Mouse (Mus musculus) lung, postnatal 0 days (tissue): ENCODE data around the gene Skp2. TPM values are rescaled to one million over a fixed set of nuclear protein-coding genes. Genes with fewer than 3 reads are reported as not detected.

Experiments used
- ATAC-seq: fragments of 200-750 bp; cut with Nextera tagmentation; 2 replicates; pipeline ENCODE4 v1.8.0; 2017; ENCODE audit warnings: moderate library complexity
- DNase-seq: peaks from one replicate; pipeline ENCODE4 v3.0.0-alpha.2; 2016; ENCODE audit warnings: low spot score
- H3K27ac ChIP-seq: fragments of 300-500 bp; sonication (generic); 2 replicates; pipeline ENCODE4 v1.5.1; 2014; ENCODE audit warnings: antibody characterized with exemption, mild to moderate bottlenecking, low read length, mixed read lengths
- H3K27me3 ChIP-seq: fragments of 300-500 bp; sonication (generic); replicated peaks from 2 replicates; pipeline ENCODE4 v1.6.1; 2014; ENCODE audit warnings: low read length, mixed read lengths; ENCODE audit not compliant: insufficient read depth
- H3K36me3 ChIP-seq: fragments of 300-500 bp; sonication (generic); 2 replicates; pipeline ENCODE4 v1.6.1; 2014; ENCODE audit warnings: low read length, mixed read lengths; ENCODE audit not compliant: insufficient read depth
- H3K4me1 ChIP-seq: fragments of 300-500 bp; sonication (generic); 2 replicates; pipeline ENCODE4 v1.6.1; 2014; ENCODE audit warnings: antibody characterized with exemption, low read depth, low read length, mixed read lengths; ENCODE audit not compliant: insufficient read depth
- H3K4me2 ChIP-seq: fragments of 300-500 bp; sonication (generic); replicated peaks from 2 replicates; pipeline ENCODE4 v1.6.1; 2014; ENCODE audit warnings: low read depth, mild to moderate bottlenecking, low read length, moderate library complexity, mixed read lengths
- H3K4me3 ChIP-seq: fragments of 300-500 bp; sonication (generic); 2 replicates; pipeline ENCODE4 v1.5.1; 2014; ENCODE audit warnings: low read depth, low read length
- H3K9ac ChIP-seq: fragments of 300-500 bp; sonication (generic); replicated peaks from 2 replicates; pipeline ENCODE4 v1.6.1; 2014; ENCODE audit warnings: low read depth, mild to moderate bottlenecking
- H3K9me3 ChIP-seq: fragments of 300-500 bp; sonication (generic); 2 replicates; pipeline ENCODE4 v1.6.1; 2016; ENCODE audit warnings: low read length, mixed read lengths
- CTCF ChIP-seq: IDR thresholded peaks from 2 replicates; pipeline ENCODE4 v1.5.1; 2016; ENCODE audit warnings: antibody characterized with exemption, mild to moderate bottlenecking
- EP300 ChIP-seq: IDR thresholded peaks from 2 replicates; pipeline ENCODE4 v1.6.1; 2016; ENCODE audit warnings: antibody characterized with exemption, mild to moderate bottlenecking, control low read depth
- WGBS: fragments of 180-500 bp; shearing (Covaris S2); extraction: QIAGEN DNeasy Blood & Tissue Kit; methylation state at CpG from one replicate; pipeline ENCODE4 v1.1.7; 2014; 5-methylcytosine and 5-hydroxymethylcytosine counted together
- polyA plus RNA-seq: library from polyadenylated mRNA; unstranded; fragments of >200 nt; fragmentation: Nextera tagmentation; extraction: Ambion mirVana; gene quantifications from 2 replicates; pipeline ENCODE4 v1.2.1, GENCODE M21; 2015

Skp2 gene
- polyA plus RNA-seq, 1 experiment from 2014 or later, result 5.0 TPM

DNA sequence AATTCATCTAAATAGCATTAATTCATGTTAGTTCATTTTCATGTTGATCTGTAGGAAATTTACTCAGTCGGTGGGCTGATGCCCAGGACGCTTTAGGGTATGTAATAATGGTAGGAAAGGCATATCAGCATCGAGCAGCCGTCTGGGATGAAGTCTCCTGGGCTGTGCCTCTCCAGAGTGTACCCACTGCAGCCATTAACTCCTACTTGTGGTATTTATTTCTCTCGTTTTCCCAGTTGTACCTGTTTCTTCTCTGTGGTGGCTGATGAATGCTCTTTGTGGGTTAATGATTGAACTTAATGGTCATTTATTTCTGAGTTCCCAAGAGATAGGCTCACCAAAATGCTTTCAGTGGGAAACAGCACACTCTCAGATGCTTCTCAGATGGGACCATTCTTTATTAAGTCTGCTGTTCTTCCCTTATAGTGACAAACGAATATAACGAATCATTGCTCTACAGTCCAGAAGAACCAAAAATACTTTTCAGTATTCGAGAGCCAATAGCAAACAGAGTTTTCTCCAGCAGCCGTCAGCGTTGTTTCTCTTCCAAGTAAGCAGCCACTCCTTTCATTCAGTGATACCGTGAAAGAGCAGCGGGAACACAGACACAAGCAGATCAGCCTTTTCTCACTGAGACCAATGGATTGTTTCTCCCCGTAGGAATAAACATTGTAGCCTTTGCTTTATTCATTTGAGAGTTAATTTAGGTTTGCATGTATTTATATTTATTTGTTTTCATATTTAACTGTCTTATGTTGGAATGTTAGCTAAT is 48.7 kb downstream of the Skp2 start:
- peaks cover 14% of the 10 kb centered on the region; the same call in 1 of the 2 replicates for H3K36me3 ChIP-seq
- TF ChIP-seq CTCF, result no peak
- no peak for TF ChIP-seq EP300
- no peak overlapping the region for H3K4me3 ChIP-seq
- no peak overlapping the region for H3K4me2 ChIP-seq
- H3K27me3 ChIP-seq, result no peaks in the 10 kb centered on the region
- H3K9me3 ChIP-seq, result no peaks in the 10 kb centered on the region
- ATAC-seq (no peak), DNase-seq (no peak)
- WGBS, result 72% methylated on average over 13 of the region's 13 CpGs
- H3K9ac ChIP-seq, result no peak overlapping the region
- H3K27ac ChIP-seq, result no peak overlapping the region
- no peaks in the 10 kb centered on the region for H3K4me1 ChIP-seq

- Histone ChIP-seq H3K36me3 (peaks cover 4% of the 10 kb centered on the region; the same call in 1 of the 2 replicates), H3K4me2 (no peak overlapping the region), H3K4me3 (no peak overlapping the region), H3K27me3 (no peaks in the 10 kb centered on the region), H3K9me3 (no peaks in the 10 kb centered on the region), H3K4me1 (no peaks in the 10 kb centered on the region), H3K9ac (no peak overlapping the region), H3K27ac (no peak overlapping the region)
- DNase-seq (no peak), ATAC-seq (no peak)
- WGBS, result 95% methylated on average over 10 of the region's 10 CpGs
- TF ChIP-seq CTCF (no peak), EP300 (no peak)
Measured at GRCm38 (mm10) chr15:9100446-9101077, 54.7 kb downstream of the Skp2 start.

- Histone ChIP-seq H3K27ac (no peak overlapping the region), H3K27me3 (no peaks in the 10 kb centered on the region), H3K36me3 (no peaks in the 10 kb centered on the region), H3K9ac (no peak overlapping the region), H3K4me1 (0 out of 2 replicates have a peak, but pooled peaks cover 7% of the 10 kb centered on the region), H3K9me3 (no peaks in the 10 kb centered on the region), H3K4me3 (no peak overlapping the region), H3K4me2 (no peak overlapping the region)
- TF ChIP-seq EP300, result no peak
- no peak for ATAC-seq
- no peak for DNase-seq
- 88% methylated on average over 4 of the region's 4 CpGs for WGBS
Measured at GRCm38 (mm10) chr15:9096865-9097264, 58.4 kb downstream of the Skp2 start.

GRCm38 (mm10) chr15:9094366-9094750 is 60.9 kb downstream of the Skp2 start:
- Histone ChIP-seq H3K9ac (no peak overlapping the region), H3K9me3 (no peaks in the 10 kb centered on the region), H3K27me3 (no peaks in the 10 kb centered on the region), H3K4me1 (0 out of 2 replicates have a peak, but pooled peaks cover 7% of the 10 kb centered on the region), H3K36me3 (no peaks in the 10 kb centered on the region), H3K4me2 (peak overlapping the region; percentile 35), H3K4me3 (no peak overlapping the region), H3K27ac (no peak overlapping the region)
- TF ChIP-seq EP300, result 0 out of 2 replicates have a peak, but pooled peaks have one; percentile 9
- TF ChIP-seq CTCF, result no peak
- ATAC-seq (peak; percentile 91), DNase-seq (peak; percentile 82)
- 8% methylated on average over 13 of the region's 13 CpGs for WGBS

DNA sequence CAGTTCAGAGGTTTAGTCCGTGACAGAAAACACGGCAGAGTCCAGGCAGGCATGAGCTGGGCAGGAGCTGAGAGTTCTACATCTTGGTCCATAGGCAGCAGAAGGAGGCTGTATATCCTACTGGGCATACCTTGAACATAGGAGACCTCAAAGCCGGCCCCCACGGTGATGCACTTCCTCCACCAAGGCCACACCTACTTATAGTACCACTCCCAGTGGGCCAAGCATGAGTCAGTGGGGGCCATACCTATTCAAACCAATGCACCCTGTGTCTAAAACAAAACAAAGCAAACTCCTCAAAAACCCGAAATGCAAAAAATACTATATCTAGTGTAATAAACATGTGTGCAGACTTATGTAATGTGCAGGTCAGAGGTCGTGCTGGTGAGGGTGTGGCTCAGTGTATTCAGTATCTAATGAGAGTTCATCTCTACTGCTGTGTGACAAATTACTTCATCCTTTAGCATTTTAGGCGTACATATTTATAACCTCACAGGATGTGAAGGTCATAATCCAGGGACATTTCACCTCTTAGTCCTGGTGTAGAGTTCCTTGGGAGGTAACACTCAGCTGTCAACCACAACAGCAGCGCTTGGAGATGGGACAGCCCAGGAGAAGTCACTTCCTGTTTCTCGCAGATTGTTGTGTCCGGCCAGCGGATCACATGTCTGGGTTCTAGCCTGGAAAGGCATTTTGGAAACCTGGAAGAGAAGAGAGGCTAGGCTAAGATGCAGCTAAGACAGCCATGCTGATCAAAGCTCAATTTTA is 61.4 kb downstream of the Skp2 start:
- Histone ChIP-seq H3K27ac (0 out of 2 replicates have a peak overlapping the region, but pooled peaks have one; percentile 14), H3K36me3 (no peaks in the 10 kb centered on the region), H3K9ac (no peak overlapping the region), H3K4me3 (no peak overlapping the region), H3K9me3 (no peaks in the 10 kb centered on the region), H3K27me3 (no peaks in the 10 kb centered on the region), H3K4me2 (peak overlapping the region; percentile 35), H3K4me1 (0 out of 2 replicates have a peak, but pooled peaks cover 7% of the 10 kb centered on the region)
- 54% methylated on average over 11 of the region's 11 CpGs for WGBS
- DNase-seq (no peak), ATAC-seq (peak; percentile 55)
- TF ChIP-seq EP300, result no peak
- TF ChIP-seq CTCF, result no peak

DNA sequence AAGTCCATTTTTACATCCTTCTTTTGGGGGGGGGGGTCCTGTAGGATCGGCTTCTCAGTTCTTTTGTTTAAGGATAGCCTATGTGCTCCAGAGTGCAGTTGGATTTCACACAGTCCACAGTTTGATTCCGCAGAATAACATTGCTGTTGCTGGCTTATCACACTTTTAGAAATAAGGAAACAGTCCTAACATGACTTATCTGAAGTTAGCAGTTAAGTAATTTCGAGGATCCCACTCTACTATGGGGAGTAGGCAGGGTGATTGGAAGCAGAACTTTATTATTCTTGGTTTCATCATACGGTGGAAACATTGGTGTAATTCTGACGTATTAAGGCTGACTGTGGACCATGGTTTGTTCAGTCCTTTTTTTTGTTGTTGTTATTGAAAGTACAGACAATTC is 64.6 kb downstream of the Skp2 start:
- Histone ChIP-seq H3K36me3 (no peaks in the 10 kb centered on the region), H3K9me3 (no peaks in the 10 kb centered on the region), H3K4me3 (no peak overlapping the region), H3K27ac (peak overlapping the region; percentile 35; the same call in 1 of the 2 replicates), H3K9ac (no peak overlapping the region), H3K4me2 (no peak overlapping the region), H3K4me1 (0 out of 2 replicates have a peak, but pooled peaks cover 7% of the 10 kb centered on the region), H3K27me3 (no peaks in the 10 kb centered on the region)
- TF ChIP-seq EP300 (no peak), CTCF (no peak)
- ATAC-seq, result no peak
- WGBS, result 69% methylated on average over 5 of the region's 5 CpGs
- no peak for DNase-seq
